Mouse (Mus musculus): ENCODE data around the gene Tmem206. TPM values are rescaled to one million over a fixed set of nuclear protein-coding genes. Genes with fewer than 3 reads are reported as not detected.

Tmem206 gene
- polyA plus RNA-seq, 1 experiment from 2014 or later: 6.7 TPM

- Histone ChIP-seq H3K27ac (replicated peaks) (no peak overlapping the region), H3K4me3 (ENCODE audit: low read depth, low read length) (no peak overlapping the region), H3K4me2 (replicated peaks; ENCODE audit: low read depth) (no peak overlapping the region), H3K36me3 (ENCODE audit: control insufficient read depth, insufficient read depth, low read length) (peaks cover 22% of the 10 kb centered on the region; the same call in 1 of the 2 replicates), H3K9ac (ENCODE audit: low read length) (no peak overlapping the region), H3K27me3 (ENCODE audit: control insufficient read depth, insufficient read depth, low read length) (no peaks in the 10 kb centered on the region), H3K4me1 (replicated peaks; ENCODE audit: control insufficient read depth, insufficient read depth) (no peaks in the 10 kb centered on the region), H3K9me3 (ENCODE audit: control insufficient read depth, low read length) (no peaks in the 10 kb centered on the region)
- ATAC-seq (ENCODE audit: low FRiP score, low TSS enrichment): no peak
- 86% methylated on average over 7 of the region's 7 CpGs for WGBS
- TF ChIP-seq EP300 (optimal IDR thresholded peaks at IDR 0.05) (no peak), CTCF (IDR thresholded peaks at IDR 0.05; ENCODE audit: low read depth) (no peak)
- DNase-seq (ENCODE audit: low spot score): no peak
Measured at GRCm38 (mm10) chr1:191359478-191359877, 33.8 kb downstream of the Tmem206 start.

GRCm38 (mm10) chr1:191362412-191362811 lies 36.7 kb downstream of the Tmem206 start:
- Histone ChIP-seq H3K9me3 (ENCODE audit: control insufficient read depth, low read length) (no peaks in the 10 kb centered on the region), H3K9ac (ENCODE audit: low read length) (no peak overlapping the region), H3K27ac (replicated peaks) (no peak overlapping the region), H3K36me3 (ENCODE audit: control insufficient read depth, insufficient read depth, low read length) (peaks cover 13% of the 10 kb centered on the region; the same call in 1 of the 2 replicates), H3K4me1 (replicated peaks; ENCODE audit: control insufficient read depth, insufficient read depth) (no peaks in the 10 kb centered on the region), H3K27me3 (ENCODE audit: control insufficient read depth, insufficient read depth, low read length) (no peaks in the 10 kb centered on the region), H3K4me2 (replicated peaks; ENCODE audit: low read depth) (no peak overlapping the region), H3K4me3 (ENCODE audit: low read depth, low read length) (no peak overlapping the region)
- DNase-seq (ENCODE audit: low spot score) (no peak), ATAC-seq (ENCODE audit: low FRiP score, low TSS enrichment) (no peak)
- TF ChIP-seq EP300 (optimal IDR thresholded peaks at IDR 0.05) (no peak), CTCF (IDR thresholded peaks at IDR 0.05; ENCODE audit: low read depth) (no peak)
- WGBS: 79% methylated on average over 6 of the region's 6 CpGs

DNA sequence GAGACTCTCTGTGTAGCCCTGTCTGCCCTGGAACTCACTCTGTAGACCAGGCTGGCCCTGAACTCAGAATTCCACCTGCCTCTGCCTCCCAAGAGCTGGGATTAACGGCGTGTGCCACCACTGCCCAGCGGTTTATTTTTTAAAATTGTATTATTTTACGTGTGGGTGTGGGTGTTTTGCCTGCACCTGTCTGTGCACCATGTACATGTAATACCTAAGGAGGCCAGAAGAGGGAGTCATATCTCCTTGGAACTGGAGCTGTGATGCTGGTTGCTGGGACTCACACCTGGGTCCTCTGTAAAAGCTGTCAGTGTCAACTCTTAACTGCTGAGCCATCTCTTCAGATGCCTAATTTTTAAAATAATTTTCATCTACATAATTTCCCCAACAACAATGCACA lies 38.8 kb downstream of the Tmem206 start:
- no peak overlapping the region for H3K27ac ChIP-seq (replicated peaks)
- H3K27me3 ChIP-seq (ENCODE audit: control insufficient read depth, insufficient read depth, low read length): no peaks in the 10 kb centered on the region
- no peaks in the 10 kb centered on the region for H3K9me3 ChIP-seq (ENCODE audit: control insufficient read depth, low read length)
- H3K9ac ChIP-seq (ENCODE audit: low read length): no peak overlapping the region
- WGBS: 61% methylated on average over 4 of the region's 4 CpGs
- DNase-seq (ENCODE audit: low spot score) (no peak), ATAC-seq (ENCODE audit: low FRiP score, low TSS enrichment) (no peak)
- H3K4me3 ChIP-seq (ENCODE audit: low read depth, low read length): no peak overlapping the region
- peaks cover 7% of the 10 kb centered on the region; the same call in 1 of the 2 replicates for H3K36me3 ChIP-seq (ENCODE audit: control insufficient read depth, insufficient read depth, low read length)
- TF ChIP-seq EP300 (optimal IDR thresholded peaks at IDR 0.05) (no peak), CTCF (IDR thresholded peaks at IDR 0.05; ENCODE audit: low read depth) (peak; percentile 69)
- no peak overlapping the region for H3K4me2 ChIP-seq (replicated peaks; ENCODE audit: low read depth)
- no peaks in the 10 kb centered on the region for H3K4me1 ChIP-seq (replicated peaks; ENCODE audit: control insufficient read depth, insufficient read depth)

DNA sequence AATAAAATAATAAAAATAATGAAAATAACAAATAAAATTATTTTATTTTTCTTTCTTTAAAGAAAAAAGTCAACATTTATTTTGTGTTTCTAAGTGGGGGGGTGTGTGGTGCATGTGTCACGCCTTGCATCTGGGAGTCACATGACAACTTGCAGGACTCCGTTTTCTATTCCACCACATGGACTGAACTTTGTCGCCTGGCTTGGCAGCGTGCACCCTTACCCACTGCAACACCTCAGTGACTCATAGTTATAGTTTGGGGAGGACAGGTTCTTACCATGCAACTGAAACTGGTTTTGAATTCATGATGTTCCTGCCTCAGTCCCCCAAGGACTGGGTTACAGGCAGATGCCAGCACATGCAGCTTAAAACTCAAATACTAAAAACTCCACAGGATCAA lies 42.5 kb downstream of the Tmem206 start:
- Histone ChIP-seq H3K27ac (replicated peaks) (no peak overlapping the region), H3K4me1 (replicated peaks; ENCODE audit: control insufficient read depth, insufficient read depth) (no peaks in the 10 kb centered on the region), H3K9ac (ENCODE audit: low read length) (no peak overlapping the region), H3K4me3 (ENCODE audit: low read depth, low read length) (no peak overlapping the region), H3K36me3 (ENCODE audit: control insufficient read depth, insufficient read depth, low read length) (peaks cover 5% of the 10 kb centered on the region), H3K27me3 (ENCODE audit: control insufficient read depth, insufficient read depth, low read length) (no peaks in the 10 kb centered on the region), H3K9me3 (ENCODE audit: control insufficient read depth, low read length) (no peaks in the 10 kb centered on the region), H3K4me2 (replicated peaks; ENCODE audit: low read depth) (no peak overlapping the region)
- DNase-seq (ENCODE audit: low spot score) (no peak), ATAC-seq (ENCODE audit: low FRiP score, low TSS enrichment) (peak; percentile 53; the same call in 1 of the 2 replicates)
- no peak for TF ChIP-seq EP300 (optimal IDR thresholded peaks at IDR 0.05)
- WGBS: 75% methylated on average over 4 of the region's 4 CpGs

- H3K27ac ChIP-seq (replicated peaks): no peak overlapping the region
- ATAC-seq (ENCODE audit: low FRiP score, low TSS enrichment) (no peak), DNase-seq (ENCODE audit: low spot score) (no peak)
- no peaks in the 10 kb centered on the region for H3K27me3 ChIP-seq (ENCODE audit: control insufficient read depth, insufficient read depth, low read length)
- no peaks in the 10 kb centered on the region for H3K9me3 ChIP-seq (ENCODE audit: control insufficient read depth, low read length)
- H3K36me3 ChIP-seq (ENCODE audit: control insufficient read depth, insufficient read depth, low read length): peaks cover 5% of the 10 kb centered on the region
- no peak overlapping the region for H3K4me2 ChIP-seq (replicated peaks; ENCODE audit: low read depth)
- no peak for TF ChIP-seq EP300 (optimal IDR thresholded peaks at IDR 0.05)
- no peak for TF ChIP-seq CTCF (IDR thresholded peaks at IDR 0.05; ENCODE audit: low read depth)
- H3K4me1 ChIP-seq (replicated peaks; ENCODE audit: control insufficient read depth, insufficient read depth): no peaks in the 10 kb centered on the region
- H3K4me3 ChIP-seq (ENCODE audit: low read depth, low read length): no peak overlapping the region
- no peak overlapping the region for H3K9ac ChIP-seq (ENCODE audit: low read length)
Measured at GRCm38 (mm10) chr1:191369140-191369539, 43.4 kb downstream of the Tmem206 start.

- H3K27me3 ChIP-seq (ENCODE audit: control insufficient read depth, insufficient read depth, low read length): no peaks in the 10 kb centered on the region
- ATAC-seq (ENCODE audit: low FRiP score, low TSS enrichment) (no peak), DNase-seq (ENCODE audit: low spot score) (no peak)
- no peak overlapping the region for H3K9ac ChIP-seq (ENCODE audit: low read length)
- TF ChIP-seq CTCF (IDR thresholded peaks at IDR 0.05; ENCODE audit: low read depth): no peak
- TF ChIP-seq EP300 (optimal IDR thresholded peaks at IDR 0.05): no peak
- H3K9me3 ChIP-seq (ENCODE audit: control insufficient read depth, low read length): no peaks in the 10 kb centered on the region
- no peak overlapping the region for H3K27ac ChIP-seq (replicated peaks)
- 86% methylated on average over 10 of the region's 10 CpGs for WGBS
- H3K36me3 ChIP-seq (ENCODE audit: control insufficient read depth, insufficient read depth, low read length): peaks cover 5% of the 10 kb centered on the region
- H3K4me1 ChIP-seq (replicated peaks; ENCODE audit: control insufficient read depth, insufficient read depth): no peaks in the 10 kb centered on the region
- H3K4me2 ChIP-seq (replicated peaks; ENCODE audit: low read depth): no peak overlapping the region
- no peak overlapping the region for H3K4me3 ChIP-seq (ENCODE audit: low read depth, low read length)
Measured at GRCm38 (mm10) chr1:191374993-191375643, 49.4 kb downstream of the Tmem206 start.

Measured in stomach, postnatal 0 days (tissue).